Mouse (Mus musculus): Measurements from ENCODE around the gene Abce1.

Abce1 gene

GRCm38 (mm10) chr8:79639586-79640451, 71.7 kb downstream of the Abce1 start, which contains the start of gene Otud4:
TSS of gene Otud4 (plus strand) at chr8:79639618.
- DNase-seq (ENCODE audit: inconsistent ontology term) = peak; percentile 71

- peak; percentile 99 for DNase-seq (ENCODE audit: inconsistent ontology term)
Observed at GRCm38 (mm10) chr8:79638707-79639549, 72.6 kb downstream of the Abce1 start.

DNA sequence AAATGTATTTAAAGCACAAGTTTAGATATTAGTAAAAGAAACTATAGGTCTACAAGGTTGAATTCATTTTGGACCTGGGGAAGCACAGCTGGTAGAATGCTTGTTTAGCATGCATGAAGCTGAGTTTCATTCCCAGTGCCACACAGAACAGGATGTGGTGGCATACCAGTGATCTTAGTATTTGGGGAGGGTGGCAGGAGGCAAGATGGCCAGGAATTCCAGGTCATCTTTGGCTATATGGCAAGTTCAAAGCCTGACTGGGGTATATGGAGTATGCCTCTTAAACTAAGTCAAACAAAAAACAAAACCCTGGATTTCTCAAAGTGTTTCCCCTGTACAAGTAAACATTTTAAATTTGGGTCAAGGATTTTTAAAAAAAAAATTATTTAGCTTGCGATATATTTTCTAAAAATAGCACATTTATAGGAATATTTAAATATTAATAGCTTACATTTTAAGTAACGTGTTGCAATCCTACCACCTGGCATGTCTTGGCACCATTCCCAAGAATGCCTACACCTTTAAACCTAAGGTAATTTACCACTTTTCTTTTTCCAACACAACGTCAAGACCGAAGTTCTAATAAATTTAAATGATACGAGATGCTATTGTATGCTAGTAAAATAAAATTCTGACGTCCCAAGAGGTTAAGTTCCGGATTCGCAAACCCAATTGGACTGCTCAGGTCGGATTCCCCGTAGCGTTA, 73.4 kb downstream of the Abce1 start:
- no peak for DNase-seq (ENCODE audit: inconsistent ontology term)

DNA sequence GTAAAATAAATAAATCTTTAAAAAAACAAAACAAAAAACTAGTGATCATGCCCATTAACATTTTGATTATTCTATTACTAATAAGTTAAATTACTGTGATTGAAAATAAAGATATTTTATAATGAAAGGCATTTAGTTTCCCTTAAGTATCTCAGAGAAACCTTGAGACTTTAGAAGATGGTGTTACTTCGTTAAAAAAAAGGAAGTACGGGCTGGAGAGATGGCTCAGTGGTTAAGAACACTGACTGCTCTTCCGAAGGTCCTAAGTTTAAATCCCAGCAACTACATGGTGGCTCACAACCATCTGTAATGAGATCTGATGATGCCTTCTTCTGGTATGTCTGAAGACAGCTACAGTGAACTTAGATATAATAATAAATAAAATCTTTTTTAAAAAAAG, 74.3 kb downstream of the Abce1 start:
- no peak for DNase-seq (ENCODE audit: inconsistent ontology term)

DNA sequence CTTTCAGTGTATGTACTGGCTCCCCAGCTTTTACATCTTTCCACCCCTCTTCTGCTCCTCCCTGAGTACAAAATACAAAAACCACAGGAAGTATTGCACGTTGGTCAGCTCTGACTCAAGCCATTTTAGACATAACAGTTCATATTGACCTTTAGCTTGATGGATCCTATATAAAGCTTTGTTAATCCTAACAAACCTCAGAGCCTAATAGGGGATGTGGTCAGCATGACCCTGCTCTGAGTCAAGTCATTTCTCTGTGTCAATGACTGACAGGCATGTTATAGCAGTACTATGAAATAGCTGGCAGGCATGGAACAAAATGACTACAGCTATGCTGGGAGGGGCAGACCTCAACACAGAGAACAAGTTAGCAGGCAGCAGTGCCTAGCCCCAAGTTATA, 75.4 kb downstream of the Abce1 start:
- no peak for DNase-seq (ENCODE audit: inconsistent ontology term)

- no peak for DNase-seq (ENCODE audit: inconsistent ontology term)
Observed at GRCm38 (mm10) chr8:79635491-79635890, 76.0 kb downstream of the Abce1 start.

Measured in Muller cell, postnatal 12 days (primary cell).